Mouse (Mus musculus) thymus, adult 2 months (tissue): ENCODE data around the gene Pip5k1b. TPM values are rescaled to one million over a fixed set of nuclear protein-coding genes. Genes with fewer than 3 reads are reported as not detected.

ENCODE experiments used
- DNase-seq: peaks from one replicate; pipeline ENCODE4 v3.0.0; 2021
- H3K27ac ChIP-seq: fragments of 200-500 bp; 2 replicates; pipeline ENCODE4 v1.5.1; 2012; ENCODE audit warnings: low read length, control low read depth; ENCODE audit not compliant: control insufficient read depth, insufficient read depth
- H3K27me3 ChIP-seq: fragments of 200-500 bp; 2 replicates; pipeline ENCODE4 v1.6.1; 2012; ENCODE audit warnings: mild to moderate bottlenecking, low read length, moderate library complexity, mixed read lengths; ENCODE audit not compliant: control insufficient read depth, insufficient read depth
- H3K36me3 ChIP-seq: fragments of 200-500 bp; 2 replicates; pipeline ENCODE4 v1.6.1; 2012; ENCODE audit warnings: mild to moderate bottlenecking, low read length, moderate library complexity; ENCODE audit not compliant: control insufficient read depth, insufficient read depth
- H3K4me1 ChIP-seq: fragments of 200-500 bp; replicated peaks from 2 replicates; pipeline ENCODE4 v1.6.1; 2012; ENCODE audit warnings: low read length; ENCODE audit not compliant: control insufficient read depth, insufficient read depth
- H3K4me3 ChIP-seq: fragments of 200-500 bp; 2 replicates; pipeline ENCODE4 v1.5.1; 2012; ENCODE audit warnings: mild to moderate bottlenecking, low read length, control low read depth, moderate library complexity; ENCODE audit not compliant: control insufficient read depth, insufficient read depth
- CTCF ChIP-seq: fragments of 200-500 bp; IDR thresholded peaks from 2 replicates; pipeline ENCODE4 v1.5.1; 2012; ENCODE audit warnings: mild to moderate bottlenecking, control low read depth, low read length, moderate library complexity, borderline replicate concordance; ENCODE audit not compliant: control insufficient read depth, poor library complexity, insufficient read depth; ENCODE audit errors: extremely low read depth
- POLR2A ChIP-seq: fragments of 200-500 bp; IDR thresholded peaks from 2 replicates; pipeline ENCODE4 v1.6.1; 2012; ENCODE audit warnings: mild to moderate bottlenecking, low read length, control low read depth, moderate library complexity; ENCODE audit not compliant: control insufficient read depth, poor library complexity, insufficient read depth; ENCODE audit errors: extremely low read depth
- WGBS: fragments of 180-500 bp; shearing (Covaris S2); methylation state at CpG from one replicate; pipeline ENCODE4 v1.1.7; 2018; 5-methylcytosine and 5-hydroxymethylcytosine counted together
- polyA plus RNA-seq: library from polyadenylated mRNA; depleted of rRNA; stranded (reverse); fragments of >200 nt; gene quantifications from 2 replicates; pipeline ENCODE4 v1.2.3, GENCODE M21; 2012

The Pip5k1b gene
- polyA plus RNA-seq, 1 experiment = 5.0 TPM

GRCm38 (mm10) chr19:24415778-24416621, 139.7 kb downstream of the Pip5k1b start:
- Histone ChIP-seq H3K4me3 (no peak overlapping the region), H3K27me3 (no peaks in the 10 kb centered on the region), H3K4me1 (peaks cover 17% of the 10 kb centered on the region), H3K27ac (peak overlapping the region; percentile 72), H3K36me3 (no peaks in the 10 kb centered on the region)
- peak; percentile 28 for DNase-seq
- 60% methylated on average over 8 of the region's 8 CpGs for WGBS
- TF ChIP-seq CTCF (no peak), POLR2A (no peak)

- TF ChIP-seq CTCF (no peak), POLR2A (no peak)
- DNase-seq = no peak
- Histone ChIP-seq H3K4me1 (no peaks in the 10 kb centered on the region), H3K27ac (no peak overlapping the region), H3K36me3 (no peaks in the 10 kb centered on the region), H3K4me3 (no peak overlapping the region), H3K27me3 (no peaks in the 10 kb centered on the region)
- 62% methylated on average over 11 of the region's 11 CpGs for WGBS
These were observed 146.7 kb downstream of the Pip5k1b start for GRCm38 (mm10) chr19:24408863-24409564.

GRCm38 (mm10) chr19:24404716-24405115, 151.0 kb downstream of the Pip5k1b start:
- H3K36me3 ChIP-seq = no peaks in the 10 kb centered on the region
- no peak for TF ChIP-seq CTCF
- no peak for TF ChIP-seq POLR2A
- H3K4me1 ChIP-seq = no peaks in the 10 kb centered on the region
- no peak overlapping the region for H3K4me3 ChIP-seq
- DNase-seq = no peak
- no peaks in the 10 kb centered on the region for H3K27me3 ChIP-seq
- H3K27ac ChIP-seq = no peak overlapping the region
- 93% methylated on average over 3 of the region's 3 CpGs for WGBS

- WGBS = 96% methylated on average over 6 of the region's 6 CpGs
- Histone ChIP-seq H3K4me1 (no peaks in the 10 kb centered on the region), H3K36me3 (no peaks in the 10 kb centered on the region), H3K27me3 (no peaks in the 10 kb centered on the region), H3K4me3 (no peak overlapping the region), H3K27ac (no peak overlapping the region)
- TF ChIP-seq POLR2A (no peak), CTCF (no peak)
- no peak for DNase-seq
These were observed 152.4 kb downstream of the Pip5k1b start for GRCm38 (mm10) chr19:24403245-24403644.

- no peak for TF ChIP-seq CTCF
- 94% methylated on average over 2 of the region's 2 CpGs for WGBS
These were observed 161.8 kb downstream of the Pip5k1b start for GRCm38 (mm10) chr19:24393920-24394319.

GRCm38 (mm10) chr19:24391519-24392251, 164.0 kb downstream of the Pip5k1b start:
- no peaks in the 10 kb centered on the region for H3K36me3 ChIP-seq
- no peak for TF ChIP-seq CTCF
- no peak for TF ChIP-seq POLR2A
- H3K4me1 ChIP-seq = no peaks in the 10 kb centered on the region
- H3K4me3 ChIP-seq = no peak overlapping the region
- H3K27me3 ChIP-seq = no peaks in the 10 kb centered on the region
- no peak overlapping the region for H3K27ac ChIP-seq
- WGBS = 75% methylated on average over 9 of the region's 9 CpGs
- no peak for DNase-seq

More at GRCm38 (mm10) chr19:24393920-24394319, 161.8 kb downstream of the Pip5k1b start:
- H3K4me1 ChIP-seq = no peaks in the 10 kb centered on the region
- no peak overlapping the region for H3K27ac ChIP-seq
- H3K36me3 ChIP-seq = no peaks in the 10 kb centered on the region
- H3K4me3 ChIP-seq = no peak overlapping the region
- no peaks in the 10 kb centered on the region for H3K27me3 ChIP-seq
- no peak for DNase-seq
